Mouse (Mus musculus) limb, embryonic 14.5 days (tissue): ENCODE data around the gene 2200002J24Rik. TPM values are rescaled to one million over a fixed set of nuclear protein-coding genes. Genes with fewer than 3 reads are reported as not detected.

Source experiments
- ATAC-seq: fragments of 200-750 bp; cut with Nextera tagmentation; 2 replicates; pipeline ENCODE4 v1.8.0; 2017; ENCODE audit warnings: low read depth, moderate number of reproducible peaks, moderate TSS enrichment; ENCODE audit not compliant: low FRiP score
- DNase-seq: peaks from one replicate; pipeline ENCODE4 v3.0.0-alpha.2; 2015; ENCODE audit warnings: low spot score
- H3K27ac ChIP-seq: fragments of 300-500 bp; sonication (generic); replicated peaks from 2 replicates; pipeline ENCODE4 v1.5.1; 2014; ENCODE audit warnings: low read depth, mild to moderate bottlenecking, low read length, moderate library complexity, mixed read lengths
- H3K27me3 ChIP-seq: fragments of 300-500 bp; sonication (generic); 2 replicates; pipeline ENCODE4 v1.6.1; 2014; ENCODE audit warnings: low read length, mixed read lengths; ENCODE audit not compliant: control insufficient read depth, insufficient read depth
- H3K36me3 ChIP-seq: fragments of 300-500 bp; sonication (generic); 2 replicates; pipeline ENCODE4 v1.6.1; 2014; ENCODE audit warnings: mild to moderate bottlenecking, low read length, moderate library complexity, mixed read lengths; ENCODE audit not compliant: control insufficient read depth, insufficient read depth
- H3K4me1 ChIP-seq: fragments of 300-500 bp; sonication (generic); 2 replicates; pipeline ENCODE4 v1.6.1; 2014; ENCODE audit warnings: antibody characterized with exemption, low read length, mixed read lengths; ENCODE audit not compliant: control insufficient read depth, insufficient read depth
- H3K4me2 ChIP-seq: fragments of 300-500 bp; sonication (generic); replicated peaks from 2 replicates; pipeline ENCODE4 v1.6.1; 2014; ENCODE audit warnings: low read depth, mild to moderate bottlenecking, low read length, moderate library complexity; ENCODE audit not compliant: severe bottlenecking
- H3K4me3 ChIP-seq: fragments of 300-500 bp; sonication (generic); replicated peaks from 2 replicates; pipeline ENCODE4 v1.5.1; 2014; ENCODE audit warnings: low read length
- H3K9ac ChIP-seq: fragments of 300-500 bp; sonication (generic); 2 replicates; pipeline ENCODE4 v1.6.1; 2014; ENCODE audit warnings: mild to moderate bottlenecking, low read depth, low read length, moderate library complexity; ENCODE audit not compliant: severe bottlenecking
- H3K9me3 ChIP-seq: fragments of 300-500 bp; sonication (generic); 2 replicates; pipeline ENCODE4 v1.6.1; 2016; ENCODE audit warnings: low read length; ENCODE audit not compliant: control insufficient read depth
- POLR2A ChIP-seq: fragments of 200-500 bp; IDR thresholded peaks from 2 replicates; pipeline ENCODE4 v1.8.0; 2012; ENCODE audit warnings: inconsistent platforms, mild to moderate bottlenecking, moderate library complexity, borderline replicate concordance; ENCODE audit not compliant: insufficient read depth, insufficient read length; ENCODE audit errors: extremely low read depth
- WGBS: fragments of 180-500 bp; shearing (Covaris S2); extraction: QIAGEN DNeasy Blood & Tissue Kit; methylation state at CpG from one replicate; pipeline ENCODE4 v1.1.7; 2014; 5-methylcytosine and 5-hydroxymethylcytosine counted together
- polyA plus RNA-seq, 2 experiments: library from polyadenylated mRNA; depleted of rRNA in 1 of 2; stranded (reverse) in 1 of 2; unstranded in 1 of 2; fragments of >200 nt; fragmentation: Nextera tagmentation in 1 of 2; extraction: Ambion mirVana in 1 of 2; gene quantifications; 2 replicates each; pipeline versions ENCODE4 v1.2.1 to v1.2.3; 2012 to 2014

2200002J24Rik gene
- polyA plus RNA-seq, 2 experiments: 0.44 TPM; not detected in 1

GRCm38 (mm10) chr7:30706214-30706882, 7.6 kb downstream of the 2200002J24Rik start:
- Histone ChIP-seq H3K27me3 (no peaks in the 10 kb centered on the region), H3K4me1 (no peaks in the 10 kb centered on the region), H3K9me3 (no peaks in the 10 kb centered on the region), H3K4me2 (no peak overlapping the region), H3K36me3 (no peaks in the 10 kb centered on the region), H3K9ac (no peak overlapping the region), H3K27ac (no peak overlapping the region), H3K4me3 (no peak overlapping the region)
- ATAC-seq: no peak
- no peak for DNase-seq
- 69% methylated on average over 8 of the region's 8 CpGs for WGBS
- TF ChIP-seq POLR2A: no peak

GRCm38 (mm10) chr7:30707441-30707840, 8.7 kb downstream of the 2200002J24Rik start:
- Histone ChIP-seq H3K9ac (no peak overlapping the region), H3K4me2 (no peak overlapping the region), H3K27me3 (no peaks in the 10 kb centered on the region), H3K27ac (no peak overlapping the region), H3K4me3 (no peak overlapping the region), H3K4me1 (no peaks in the 10 kb centered on the region), H3K9me3 (no peaks in the 10 kb centered on the region), H3K36me3 (no peaks in the 10 kb centered on the region)
- WGBS: 93% methylated on average over 1 of the region's 1 CpGs
- no peak for ATAC-seq
- no peak for TF ChIP-seq POLR2A
- no peak for DNase-seq

- TF ChIP-seq POLR2A: no peak
- no peak for DNase-seq
- Histone ChIP-seq H3K9me3 (no peaks in the 10 kb centered on the region), H3K27ac (no peak within 1 kb of the TSS), H3K4me2 (no peak within 1 kb of the TSS), H3K27me3 (peaks cover 13% of the 10 kb centered on the region), H3K36me3 (no peaks in the 10 kb centered on the region), H3K9ac (no peak within 1 kb of the TSS), H3K4me3 (no peak within 1 kb of the TSS), H3K4me1 (peaks cover 2% of the 10 kb centered on the region; the same call in 1 of the 2 replicates)
- no peak for ATAC-seq
- 85% methylated on average over 3 of the region's 3 CpGs for WGBS
Observed at GRCm38 (mm10) chr7:30711942-30712341, 13.2 kb downstream of the 2200002J24Rik start, which contains the start of gene Atp4a. Atp4a (plus strand) TSS chr7:30712209.

GRCm38 (mm10) chr7:30717006-30717715, 18.4 kb downstream of the 2200002J24Rik start:
- Histone ChIP-seq H3K27ac (no peak overlapping the region), H3K9me3 (no peaks in the 10 kb centered on the region), H3K9ac (peak overlapping the region; percentile 31; the same call in 1 of the 2 replicates), H3K4me1 (peaks cover 7% of the 10 kb centered on the region; the same call in 1 of the 2 replicates), H3K4me2 (peak overlapping the region; percentile 59), H3K4me3 (peak overlapping the region; percentile 32), H3K27me3 (peaks cover 21% of the 10 kb centered on the region), H3K36me3 (no peaks in the 10 kb centered on the region)
- no peak for TF ChIP-seq POLR2A
- 2% methylated on average over 43 of the region's 43 CpGs for WGBS
- peak; percentile 83 for DNase-seq
- peak; percentile 92 for ATAC-seq

GRCm38 (mm10) chr7:30717716-30718046, 19.0 kb downstream of the 2200002J24Rik start:
- Histone ChIP-seq H3K4me1 (peaks cover 7% of the 10 kb centered on the region; the same call in 1 of the 2 replicates), H3K27me3 (peaks cover 21% of the 10 kb centered on the region), H3K4me3 (peak overlapping the region; percentile 32), H3K4me2 (peak overlapping the region; percentile 59), H3K27ac (no peak overlapping the region), H3K36me3 (no peaks in the 10 kb centered on the region), H3K9me3 (no peaks in the 10 kb centered on the region), H3K9ac (no peak overlapping the region)
- no peak for TF ChIP-seq POLR2A
- ATAC-seq (no peak; the same call in 1 of the 2 replicates), DNase-seq (no peak)
- 10% methylated on average over 14 of the region's 14 CpGs for WGBS
